Mouse (Mus musculus) thymus, adult 2 months (tissue): ENCODE results near the gene Ikbip.

Experiments
- CTCF ChIP-seq: fragments of 200-500 bp; IDR thresholded peaks from 2 replicates; pipeline ENCODE4 v1.5.1; 2012; ENCODE audit warnings: mild to moderate bottlenecking, control low read depth, low read length, moderate library complexity, borderline replicate concordance; ENCODE audit not compliant: control insufficient read depth, poor library complexity, insufficient read depth; ENCODE audit errors: extremely low read depth
- POLR2A ChIP-seq: fragments of 200-500 bp; IDR thresholded peaks from 2 replicates; pipeline ENCODE4 v1.6.1; 2012; ENCODE audit warnings: mild to moderate bottlenecking, low read length, control low read depth, moderate library complexity; ENCODE audit not compliant: control insufficient read depth, poor library complexity, insufficient read depth; ENCODE audit errors: extremely low read depth

- TF ChIP-seq CTCF (no peak), POLR2A (no peak)
Measured at GRCm38 (mm10) chr10:91076667-91077066, 6.1 kb upstream of the Ikbip start.
